Mouse (Mus musculus): ENCODE data around the gene Psmf1. TPM values are rescaled to one million over a fixed set of nuclear protein-coding genes. Genes with fewer than 3 reads are reported as not detected.

Gene Psmf1
- polyA plus RNA-seq, 1 experiment from 2014 or later, result 44.6 TPM

DNA sequence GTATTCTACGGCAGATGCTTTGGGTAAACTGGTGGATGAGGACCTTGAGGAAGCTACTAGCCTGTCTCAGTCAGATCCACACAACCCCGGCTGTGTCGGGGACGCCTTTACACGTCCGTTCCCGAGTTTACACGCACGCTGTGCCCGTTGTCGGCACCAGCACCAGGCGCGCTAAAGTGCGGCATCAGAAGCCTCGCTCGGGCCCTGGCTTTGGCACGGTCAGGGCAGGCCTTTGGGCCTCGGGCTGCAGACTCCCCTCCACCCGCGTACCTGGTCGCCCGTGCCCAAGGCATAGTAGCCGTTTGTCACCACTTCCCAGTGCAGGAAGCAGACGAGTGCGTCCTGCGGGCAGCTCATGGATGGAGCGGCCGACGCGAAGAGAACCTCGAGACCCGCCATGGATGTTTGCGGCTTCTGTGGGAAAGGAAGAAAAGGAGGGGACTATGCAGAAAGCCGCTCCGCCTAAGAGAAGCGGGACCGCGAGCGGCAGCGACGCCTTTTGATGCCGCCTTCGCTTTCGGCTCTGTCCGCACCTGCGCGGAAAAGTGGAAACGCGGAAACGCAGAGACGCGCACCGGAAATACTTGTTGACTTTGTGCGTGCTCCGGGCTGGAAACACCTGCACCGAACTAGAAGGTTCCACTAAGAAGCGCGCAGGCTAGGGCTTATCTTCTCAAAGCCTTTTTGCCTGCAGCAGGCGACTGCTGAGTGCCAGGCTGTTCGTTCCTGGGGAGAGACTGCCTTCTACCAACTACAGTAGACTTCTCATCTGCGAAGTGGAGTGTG, 3.1 kb downstream of the Psmf1 start:
- 0 out of 2 replicates have a peak, but pooled peaks cover 3% of the 10 kb centered on the region for H3K27me3 ChIP-seq (replicated peaks; ENCODE audit: control insufficient read depth, insufficient read depth, low read length)
- peak; percentile 90 for DNase-seq (ENCODE audit: low spot score)
- no peaks in the 10 kb centered on the region for H3K9me3 ChIP-seq (ENCODE audit: control insufficient read depth, low read length)
- peak; percentile 87 for ATAC-seq (replicated peaks; ENCODE audit: low FRiP score, low TSS enrichment, low read depth)
- peaks cover 14% of the 10 kb centered on the region for H3K4me1 ChIP-seq (replicated peaks; ENCODE audit: control insufficient read depth, insufficient read depth, low read length)
- H3K27ac ChIP-seq (ENCODE audit: low read depth), result peak overlapping the region; percentile 57; the same call in 1 of the 2 replicates
- no peaks in the 10 kb centered on the region for H3K36me3 ChIP-seq (ENCODE audit: control insufficient read depth, insufficient read depth, low read length)
- peak overlapping the region; percentile 81 for H3K9ac ChIP-seq (ENCODE audit: low read length)
- H3K4me2 ChIP-seq (ENCODE audit: low read length), result peak overlapping the region; percentile 52
- peak overlapping the region; percentile 95 for H3K4me3 ChIP-seq (ENCODE audit: low read depth, low read length)
- WGBS, result under 1% methylated on average over 61 of the region's 61 CpGs

DNA sequence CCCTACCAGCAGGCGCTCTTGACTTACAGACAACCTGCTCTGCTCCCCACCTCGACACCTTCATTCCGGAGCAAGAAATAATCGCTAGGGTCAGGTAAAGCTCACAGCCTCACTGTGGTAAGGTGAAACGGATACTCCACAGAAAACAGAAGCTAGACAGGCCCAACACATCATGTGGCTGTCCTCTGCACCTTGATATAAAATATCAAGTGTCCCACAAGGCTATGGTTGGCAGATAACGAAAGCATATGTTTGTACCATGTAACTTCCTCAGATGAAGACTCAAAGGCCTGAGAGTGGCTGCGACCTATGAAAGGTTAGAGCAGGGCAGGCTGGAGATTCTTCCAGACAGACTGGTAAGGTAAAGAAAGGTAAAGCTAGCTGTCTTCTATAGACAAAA, 4.5 kb downstream of the Psmf1 start:
- Histone ChIP-seq H3K9ac (ENCODE audit: low read length) (no peak overlapping the region), H3K4me3 (ENCODE audit: low read depth, low read length) (no peak overlapping the region), H3K4me2 (ENCODE audit: low read length) (peak overlapping the region; percentile 52), H3K27ac (ENCODE audit: low read depth) (no peak overlapping the region), H3K36me3 (ENCODE audit: control insufficient read depth, insufficient read depth, low read length) (peaks cover 10% of the 10 kb centered on the region), H3K27me3 (replicated peaks; ENCODE audit: control insufficient read depth, insufficient read depth, low read length) (no peaks in the 10 kb centered on the region), H3K4me1 (replicated peaks; ENCODE audit: control insufficient read depth, insufficient read depth, low read length) (peaks cover 14% of the 10 kb centered on the region), H3K9me3 (ENCODE audit: control insufficient read depth, low read length) (no peaks in the 10 kb centered on the region)
- ATAC-seq (replicated peaks; ENCODE audit: low FRiP score, low TSS enrichment, low read depth) (no peak), DNase-seq (ENCODE audit: low spot score) (no peak)
- WGBS, result 88% methylated on average over 7 of the region's 7 CpGs

DNA sequence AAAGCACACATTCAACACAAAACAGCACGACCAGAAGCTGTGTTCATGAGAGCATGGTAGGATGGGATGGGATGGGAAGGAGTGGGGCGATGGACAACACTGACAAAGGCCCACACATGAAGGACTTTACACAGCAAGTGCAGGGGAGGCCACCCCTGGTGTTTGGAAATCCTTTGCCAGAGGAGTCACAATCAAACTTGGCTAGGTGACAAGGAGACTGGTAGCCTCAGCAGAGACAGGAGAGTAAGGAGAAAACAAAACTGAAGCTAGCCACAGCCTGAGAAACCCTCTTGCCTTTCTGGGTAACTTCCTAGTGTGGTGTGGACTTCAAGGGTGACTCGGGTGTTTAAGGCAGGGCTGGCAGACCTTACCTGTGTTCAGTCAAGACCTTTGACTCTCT, 4.9 kb downstream of the Psmf1 start:
- Histone ChIP-seq H3K9ac (ENCODE audit: low read length) (no peak overlapping the region), H3K27me3 (replicated peaks; ENCODE audit: control insufficient read depth, insufficient read depth, low read length) (no peaks in the 10 kb centered on the region), H3K4me3 (ENCODE audit: low read depth, low read length) (no peak overlapping the region), H3K36me3 (ENCODE audit: control insufficient read depth, insufficient read depth, low read length) (peaks cover 15% of the 10 kb centered on the region), H3K27ac (ENCODE audit: low read depth) (no peak overlapping the region), H3K4me1 (replicated peaks; ENCODE audit: control insufficient read depth, insufficient read depth, low read length) (peaks cover 14% of the 10 kb centered on the region), H3K4me2 (ENCODE audit: low read length) (no peak overlapping the region), H3K9me3 (ENCODE audit: control insufficient read depth, low read length) (no peaks in the 10 kb centered on the region)
- DNase-seq (ENCODE audit: low spot score), result no peak
- 92% methylated on average over 3 of the region's 3 CpGs for WGBS
- ATAC-seq (replicated peaks; ENCODE audit: low FRiP score, low TSS enrichment, low read depth), result no peak

- 85% methylated on average over 4 of the region's 4 CpGs for WGBS
- Histone ChIP-seq H3K27me3 (replicated peaks; ENCODE audit: control insufficient read depth, insufficient read depth, low read length) (no peaks in the 10 kb centered on the region), H3K4me1 (replicated peaks; ENCODE audit: control insufficient read depth, insufficient read depth, low read length) (peaks cover 14% of the 10 kb centered on the region), H3K4me3 (ENCODE audit: low read depth, low read length) (no peak overlapping the region), H3K36me3 (ENCODE audit: control insufficient read depth, insufficient read depth, low read length) (peaks cover 21% of the 10 kb centered on the region), H3K4me2 (ENCODE audit: low read length) (no peak overlapping the region), H3K9ac (ENCODE audit: low read length) (no peak overlapping the region), H3K9me3 (ENCODE audit: control insufficient read depth, low read length) (no peaks in the 10 kb centered on the region), H3K27ac (ENCODE audit: low read depth) (no peak overlapping the region)
- ATAC-seq (replicated peaks; ENCODE audit: low FRiP score, low TSS enrichment, low read depth) (no peak), DNase-seq (ENCODE audit: low spot score) (no peak)
Measured at GRCm38 (mm10) chr2:151738460-151738859, 5.5 kb downstream of the Psmf1 start.

GRCm38 (mm10) chr2:151735422-151735821, 8.6 kb downstream of the Psmf1 start:
- peaks cover 34% of the 10 kb centered on the region for H3K36me3 ChIP-seq (ENCODE audit: control insufficient read depth, insufficient read depth, low read length)
- H3K27ac ChIP-seq (ENCODE audit: low read depth), result no peak overlapping the region
- no peak for DNase-seq (ENCODE audit: low spot score)
- no peak for ATAC-seq (replicated peaks; ENCODE audit: low FRiP score, low TSS enrichment, low read depth)
- no peaks in the 10 kb centered on the region for H3K9me3 ChIP-seq (ENCODE audit: control insufficient read depth, low read length)
- whole genome bisulfite sequencing, result 91% methylated on average over 6 of the region's 6 CpGs
- no peak overlapping the region for H3K4me3 ChIP-seq (ENCODE audit: low read depth, low read length)
- peaks cover 13% of the 10 kb centered on the region for H3K4me1 ChIP-seq (replicated peaks; ENCODE audit: control insufficient read depth, insufficient read depth, low read length)
- H3K9ac ChIP-seq (ENCODE audit: low read length), result no peak overlapping the region
- no peaks in the 10 kb centered on the region for H3K27me3 ChIP-seq (replicated peaks; ENCODE audit: control insufficient read depth, insufficient read depth, low read length)
- no peak overlapping the region for H3K4me2 ChIP-seq (ENCODE audit: low read length)

- 86% methylated on average over 8 of the region's 8 CpGs for WGBS
- Histone ChIP-seq H3K4me1 (replicated peaks; ENCODE audit: control insufficient read depth, insufficient read depth, low read length) (no peaks in the 10 kb centered on the region), H3K27ac (ENCODE audit: low read depth) (no peak overlapping the region), H3K4me2 (ENCODE audit: low read length) (no peak overlapping the region), H3K9ac (ENCODE audit: low read length) (no peak overlapping the region), H3K36me3 (ENCODE audit: control insufficient read depth, insufficient read depth, low read length) (peaks cover 55% of the 10 kb centered on the region), H3K9me3 (ENCODE audit: control insufficient read depth, low read length) (no peaks in the 10 kb centered on the region), H3K27me3 (replicated peaks; ENCODE audit: control insufficient read depth, insufficient read depth, low read length) (no peaks in the 10 kb centered on the region), H3K4me3 (ENCODE audit: low read depth, low read length) (no peak overlapping the region)
- DNase-seq (ENCODE audit: low spot score) (no peak), ATAC-seq (replicated peaks; ENCODE audit: low FRiP score, low TSS enrichment, low read depth) (no peak)
Measured at GRCm38 (mm10) chr2:151733151-151733865, 10.7 kb downstream of the Psmf1 start.

DNA sequence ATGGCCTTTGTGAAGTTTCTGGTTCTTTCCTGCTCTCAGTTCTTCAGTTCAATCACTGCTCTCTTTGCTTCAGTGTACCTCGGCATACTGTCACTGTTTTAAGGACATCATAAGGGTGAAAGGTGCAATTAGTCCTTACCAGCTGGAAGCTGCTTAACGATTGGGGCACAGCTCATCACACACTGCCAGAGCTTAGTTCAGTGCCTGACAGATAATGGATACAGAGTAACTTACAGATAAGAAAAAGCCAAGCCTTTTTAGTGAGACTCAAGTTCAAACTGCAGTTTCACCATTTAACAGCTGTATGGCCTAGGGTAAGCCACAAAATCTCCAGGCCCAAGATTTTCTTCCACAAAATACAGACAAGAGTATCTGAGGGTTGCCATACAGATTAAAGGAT, 19.9 kb downstream of the Psmf1 start:
- Histone ChIP-seq H3K9me3 (ENCODE audit: control insufficient read depth, low read length) (no peaks in the 10 kb centered on the region), H3K36me3 (ENCODE audit: control insufficient read depth, insufficient read depth, low read length) (peaks cover 89% of the 10 kb centered on the region), H3K9ac (ENCODE audit: low read length) (no peak overlapping the region), H3K4me1 (replicated peaks; ENCODE audit: control insufficient read depth, insufficient read depth, low read length) (no peaks in the 10 kb centered on the region), H3K4me2 (ENCODE audit: low read length) (no peak overlapping the region), H3K27me3 (replicated peaks; ENCODE audit: control insufficient read depth, insufficient read depth, low read length) (no peaks in the 10 kb centered on the region), H3K27ac (ENCODE audit: low read depth) (no peak overlapping the region), H3K4me3 (ENCODE audit: low read depth, low read length) (no peak overlapping the region)
- 93% methylated on average over 2 of the region's 2 CpGs for WGBS
- DNase-seq (ENCODE audit: low spot score), result no peak
- ATAC-seq (replicated peaks; ENCODE audit: low FRiP score, low TSS enrichment, low read depth), result no peak

- Histone ChIP-seq H3K9me3 (ENCODE audit: control insufficient read depth, low read length) (no peaks in the 10 kb centered on the region), H3K27ac (ENCODE audit: low read depth) (no peak overlapping the region), H3K9ac (ENCODE audit: low read length) (no peak overlapping the region), H3K4me2 (ENCODE audit: low read length) (no peak overlapping the region), H3K4me3 (ENCODE audit: low read depth, low read length) (no peak overlapping the region), H3K4me1 (replicated peaks; ENCODE audit: control insufficient read depth, insufficient read depth, low read length) (no peaks in the 10 kb centered on the region), H3K27me3 (replicated peaks; ENCODE audit: control insufficient read depth, insufficient read depth, low read length) (no peaks in the 10 kb centered on the region), H3K36me3 (ENCODE audit: control insufficient read depth, insufficient read depth, low read length) (peaks cover 59% of the 10 kb centered on the region)
- DNase-seq (ENCODE audit: low spot score) (no peak), ATAC-seq (replicated peaks; ENCODE audit: low FRiP score, low TSS enrichment, low read depth) (no peak)
- 80% methylated on average over 2 of the region's 2 CpGs for WGBS
Measured at GRCm38 (mm10) chr2:151716318-151717055, 27.5 kb downstream of the Psmf1 start.
